Mouse (Mus musculus): ENCODE results near the gene Uck1. TPM values are rescaled to one million over a fixed set of nuclear protein-coding genes. Genes with fewer than 3 reads are reported as not detected.

Uck1 gene
- polyA plus RNA-seq, 1 experiment from 2014 or later: 68.9 TPM

DNA sequence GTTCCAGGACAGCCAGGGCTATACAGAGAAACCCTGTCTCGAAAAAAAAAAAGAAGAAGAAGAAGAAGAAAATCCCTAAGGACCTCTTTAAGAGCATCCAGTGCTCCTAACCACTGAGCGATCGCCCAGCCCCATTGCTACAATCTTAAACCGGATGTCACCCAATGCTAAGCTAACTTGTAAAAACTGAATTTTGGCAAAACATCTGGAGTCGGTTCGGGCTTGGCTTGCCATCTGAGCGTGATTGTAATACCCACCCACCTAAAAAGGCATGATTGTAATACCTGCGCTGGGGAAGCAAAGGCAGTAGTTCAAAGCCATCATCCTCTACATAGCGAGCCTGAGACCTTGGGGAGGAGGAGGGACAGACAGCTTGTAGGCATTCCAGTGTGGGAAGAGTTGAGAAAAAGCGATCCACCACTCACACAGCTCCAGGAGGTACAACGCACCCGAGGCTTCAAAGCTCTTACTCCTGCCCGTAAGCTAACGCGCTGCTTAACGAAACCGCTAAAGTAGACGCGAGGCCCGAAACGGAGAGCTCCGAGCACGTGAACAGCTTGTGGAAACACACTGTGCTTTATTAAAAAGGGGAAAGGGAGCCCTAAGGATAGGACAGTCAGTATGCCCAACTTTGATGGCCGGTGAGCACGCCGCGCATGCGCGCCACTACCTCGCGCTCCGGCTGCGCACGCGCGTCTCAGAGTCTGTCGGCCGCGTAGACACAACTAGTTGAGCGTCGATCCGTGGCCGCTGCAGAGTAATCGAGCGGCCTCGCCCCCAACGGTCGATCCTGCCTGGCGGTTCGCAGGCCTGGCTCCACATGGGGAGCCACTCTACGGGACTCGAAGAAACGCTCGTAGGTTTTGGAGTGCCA lies 23.8 kb downstream of the Uck1 start, which contains the start of gene Pomt1:
Gene Pomt1, plus strand, starts transcription at position 705 of the 874 bp plus-strand sequence.
- H3K4me3 ChIP-seq (ENCODE audit: low read depth, low read length): peak within 1 kb of the TSS; percentile 60
- H3K4me2 ChIP-seq (ENCODE audit: low read depth): peak within 1 kb of the TSS; percentile 88
- peaks cover 8% of the 10 kb centered on the region for H3K4me1 ChIP-seq (ENCODE audit: control insufficient read depth, insufficient read depth, low read length)
- peak within 1 kb of the TSS; percentile 72 for H3K9ac ChIP-seq (ENCODE audit: low read length)
- no peaks in the 10 kb centered on the region for H3K27me3 ChIP-seq (ENCODE audit: control insufficient read depth, insufficient read depth, low read length)
- WGBS: under 1% methylated on average over 54 of the region's 54 CpGs
- peak within 1 kb of the TSS; percentile 71 for H3K27ac ChIP-seq (ENCODE audit: low read depth, low read length)
- H3K9me3 ChIP-seq (ENCODE audit: control insufficient read depth, low read length): no peaks in the 10 kb centered on the region
- H3K36me3 ChIP-seq (ENCODE audit: control insufficient read depth, insufficient read depth, low read length): peaks cover 10% of the 10 kb centered on the region
- DNase-seq (ENCODE audit: low spot score) (peak; percentile 98), ATAC-seq (ENCODE audit: insufficient read depth, low FRiP score, low TSS enrichment) (peak; percentile 84)

GRCm38 (mm10) chr2:32235433-32235832 lies 24.5 kb downstream of the Uck1 start:
- Histone ChIP-seq H3K9ac (ENCODE audit: low read length) (no peak overlapping the region), H3K9me3 (ENCODE audit: control insufficient read depth, low read length) (no peaks in the 10 kb centered on the region), H3K4me1 (ENCODE audit: control insufficient read depth, insufficient read depth, low read length) (peaks cover 8% of the 10 kb centered on the region), H3K4me2 (ENCODE audit: low read depth) (peak overlapping the region; percentile 88), H3K36me3 (ENCODE audit: control insufficient read depth, insufficient read depth, low read length) (peaks cover 15% of the 10 kb centered on the region), H3K27ac (ENCODE audit: low read depth, low read length) (0 out of 2 replicates have a peak overlapping the region, but pooled peaks have one; percentile 71), H3K27me3 (ENCODE audit: control insufficient read depth, insufficient read depth, low read length) (no peaks in the 10 kb centered on the region), H3K4me3 (ENCODE audit: low read depth, low read length) (peak overlapping the region; percentile 60)
- ATAC-seq (ENCODE audit: insufficient read depth, low FRiP score, low TSS enrichment) (no peak), DNase-seq (ENCODE audit: low spot score) (no peak)
- 36% methylated on average over 7 of the region's 7 CpGs for WGBS

DNA sequence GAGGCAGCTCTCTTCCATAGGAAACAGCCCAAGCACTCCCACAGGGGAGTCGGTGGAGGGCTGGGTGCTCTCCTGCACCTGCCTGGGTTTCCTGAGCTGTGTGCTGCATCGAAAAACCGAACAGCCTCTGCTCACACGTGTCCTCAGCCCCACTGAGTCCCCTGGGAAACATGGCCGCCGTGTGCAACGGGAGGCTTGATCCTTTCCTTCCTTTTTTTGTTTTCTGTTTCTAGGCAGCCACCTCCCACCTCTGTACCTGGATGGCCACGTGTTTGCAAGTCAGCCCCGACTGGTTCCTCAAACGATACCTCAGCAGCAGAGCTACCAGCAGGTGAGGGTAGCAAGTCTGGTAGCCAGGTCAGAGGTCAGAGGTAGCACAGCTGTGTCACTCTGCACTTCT lies 37.9 kb downstream of the Uck1 start:
- H3K4me1 ChIP-seq (ENCODE audit: control insufficient read depth, insufficient read depth, low read length): no peaks in the 10 kb centered on the region
- DNase-seq (ENCODE audit: low spot score) (no peak), ATAC-seq (ENCODE audit: insufficient read depth, low FRiP score, low TSS enrichment) (no peak)
- H3K27me3 ChIP-seq (ENCODE audit: control insufficient read depth, insufficient read depth, low read length): no peaks in the 10 kb centered on the region
- no peak overlapping the region for H3K4me2 ChIP-seq (ENCODE audit: low read depth)
- no peaks in the 10 kb centered on the region for H3K9me3 ChIP-seq (ENCODE audit: control insufficient read depth, low read length)
- no peak overlapping the region for H3K27ac ChIP-seq (ENCODE audit: low read depth, low read length)
- H3K4me3 ChIP-seq (ENCODE audit: low read depth, low read length): no peak overlapping the region
- no peak overlapping the region for H3K9ac ChIP-seq (ENCODE audit: low read length)
- H3K36me3 ChIP-seq (ENCODE audit: control insufficient read depth, insufficient read depth, low read length): peaks cover 62% of the 10 kb centered on the region
- WGBS: 93% methylated on average over 10 of the region's 10 CpGs

DNA sequence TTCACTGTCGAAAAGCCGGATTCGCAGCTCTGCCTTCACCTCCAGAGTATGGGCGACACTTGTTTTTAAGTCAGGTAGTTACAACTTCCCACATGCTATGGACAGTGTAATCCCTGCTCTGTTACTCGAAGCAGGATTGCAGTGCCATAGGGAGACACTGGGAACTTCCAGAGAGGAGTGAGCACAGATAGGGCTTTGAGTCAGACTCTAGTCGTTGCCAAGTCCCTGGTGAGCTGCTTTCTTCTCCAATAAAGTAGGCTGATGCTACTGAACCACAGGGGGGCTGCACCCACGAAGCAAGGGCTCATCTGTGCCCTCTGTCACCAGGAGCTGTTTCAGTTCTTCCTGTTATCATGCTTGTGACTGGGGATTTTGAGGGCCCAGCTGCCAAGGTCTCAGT lies 38.4 kb downstream of the Uck1 start:
- Histone ChIP-seq H3K36me3 (ENCODE audit: control insufficient read depth, insufficient read depth, low read length) (peaks cover 63% of the 10 kb centered on the region), H3K4me1 (ENCODE audit: control insufficient read depth, insufficient read depth, low read length) (no peaks in the 10 kb centered on the region), H3K27ac (ENCODE audit: low read depth, low read length) (no peak overlapping the region), H3K9me3 (ENCODE audit: control insufficient read depth, low read length) (no peaks in the 10 kb centered on the region), H3K4me2 (ENCODE audit: low read depth) (no peak overlapping the region), H3K9ac (ENCODE audit: low read length) (no peak overlapping the region), H3K27me3 (ENCODE audit: control insufficient read depth, insufficient read depth, low read length) (no peaks in the 10 kb centered on the region), H3K4me3 (ENCODE audit: low read depth, low read length) (no peak overlapping the region)
- no peak for DNase-seq (ENCODE audit: low spot score)
- no peak for ATAC-seq (ENCODE audit: insufficient read depth, low FRiP score, low TSS enrichment)
- WGBS: 89% methylated on average over 7 of the region's 7 CpGs

DNA sequence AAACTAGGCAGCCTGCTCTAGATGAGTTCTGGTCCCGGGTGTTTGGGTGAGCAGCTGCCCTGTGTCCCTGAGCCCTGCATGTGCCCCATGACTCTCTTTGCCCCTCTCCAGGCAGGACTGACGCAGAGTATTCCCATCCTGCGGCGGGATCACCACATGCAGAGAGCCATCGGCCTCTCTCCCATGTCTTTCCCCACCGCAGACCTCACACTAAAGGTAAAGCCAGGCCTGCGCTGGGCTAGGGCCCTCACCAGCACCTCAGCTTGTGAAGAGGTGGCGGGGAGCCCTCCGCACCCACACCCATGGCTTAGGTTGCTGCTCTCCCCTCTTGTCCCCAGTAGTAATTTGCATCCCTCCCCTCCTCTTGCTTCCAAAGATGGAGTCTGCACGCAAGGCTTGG lies 39.0 kb downstream of the Uck1 start:
- WGBS: 98% methylated on average over 10 of the region's 10 CpGs
- no peak overlapping the region for H3K4me3 ChIP-seq (ENCODE audit: low read depth, low read length)
- H3K27ac ChIP-seq (ENCODE audit: low read depth, low read length): no peak overlapping the region
- no peak overlapping the region for H3K4me2 ChIP-seq (ENCODE audit: low read depth)
- H3K36me3 ChIP-seq (ENCODE audit: control insufficient read depth, insufficient read depth, low read length): peaks cover 63% of the 10 kb centered on the region
- no peaks in the 10 kb centered on the region for H3K27me3 ChIP-seq (ENCODE audit: control insufficient read depth, insufficient read depth, low read length)
- ATAC-seq (ENCODE audit: insufficient read depth, low FRiP score, low TSS enrichment) (no peak), DNase-seq (ENCODE audit: low spot score) (no peak)
- no peak overlapping the region for H3K9ac ChIP-seq (ENCODE audit: low read length)
- H3K4me1 ChIP-seq (ENCODE audit: control insufficient read depth, insufficient read depth, low read length): no peaks in the 10 kb centered on the region
- H3K9me3 ChIP-seq (ENCODE audit: control insufficient read depth, low read length): no peaks in the 10 kb centered on the region

- DNase-seq (ENCODE audit: low spot score): no peak
- no peak overlapping the region for H3K27ac ChIP-seq (ENCODE audit: low read depth, low read length)
- H3K9me3 ChIP-seq (ENCODE audit: control insufficient read depth, low read length): no peaks in the 10 kb centered on the region
- no peaks in the 10 kb centered on the region for H3K4me1 ChIP-seq (ENCODE audit: control insufficient read depth, insufficient read depth, low read length)
- ATAC-seq (ENCODE audit: insufficient read depth, low FRiP score, low TSS enrichment): no peak
- H3K36me3 ChIP-seq (ENCODE audit: control insufficient read depth, insufficient read depth, low read length): peaks cover 66% of the 10 kb centered on the region
- no peak overlapping the region for H3K9ac ChIP-seq (ENCODE audit: low read length)
- H3K4me3 ChIP-seq (ENCODE audit: low read depth, low read length): no peak overlapping the region
- no peak overlapping the region for H3K4me2 ChIP-seq (ENCODE audit: low read depth)
- no peaks in the 10 kb centered on the region for H3K27me3 ChIP-seq (ENCODE audit: control insufficient read depth, insufficient read depth, low read length)
- WGBS: 95% methylated on average over 6 of the region's 6 CpGs
These were observed 39.9 kb downstream of the Uck1 start for GRCm38 (mm10) chr2:32220021-32220420.

GRCm38 (mm10) chr2:32219501-32219900 lies 40.5 kb downstream of the Uck1 start:
- no peak overlapping the region for H3K27ac ChIP-seq (ENCODE audit: low read depth, low read length)
- no peak overlapping the region for H3K9ac ChIP-seq (ENCODE audit: low read length)
- WGBS: 96% methylated on average over 14 of the region's 14 CpGs
- H3K4me1 ChIP-seq (ENCODE audit: control insufficient read depth, insufficient read depth, low read length): no peaks in the 10 kb centered on the region
- peaks cover 68% of the 10 kb centered on the region for H3K36me3 ChIP-seq (ENCODE audit: control insufficient read depth, insufficient read depth, low read length)
- no peak overlapping the region for H3K4me2 ChIP-seq (ENCODE audit: low read depth)
- no peaks in the 10 kb centered on the region for H3K9me3 ChIP-seq (ENCODE audit: control insufficient read depth, low read length)
- no peak for ATAC-seq (ENCODE audit: insufficient read depth, low FRiP score, low TSS enrichment)
- DNase-seq (ENCODE audit: low spot score): no peak
- no peaks in the 10 kb centered on the region for H3K27me3 ChIP-seq (ENCODE audit: control insufficient read depth, insufficient read depth, low read length)
- no peak overlapping the region for H3K4me3 ChIP-seq (ENCODE audit: low read depth, low read length)

DNA sequence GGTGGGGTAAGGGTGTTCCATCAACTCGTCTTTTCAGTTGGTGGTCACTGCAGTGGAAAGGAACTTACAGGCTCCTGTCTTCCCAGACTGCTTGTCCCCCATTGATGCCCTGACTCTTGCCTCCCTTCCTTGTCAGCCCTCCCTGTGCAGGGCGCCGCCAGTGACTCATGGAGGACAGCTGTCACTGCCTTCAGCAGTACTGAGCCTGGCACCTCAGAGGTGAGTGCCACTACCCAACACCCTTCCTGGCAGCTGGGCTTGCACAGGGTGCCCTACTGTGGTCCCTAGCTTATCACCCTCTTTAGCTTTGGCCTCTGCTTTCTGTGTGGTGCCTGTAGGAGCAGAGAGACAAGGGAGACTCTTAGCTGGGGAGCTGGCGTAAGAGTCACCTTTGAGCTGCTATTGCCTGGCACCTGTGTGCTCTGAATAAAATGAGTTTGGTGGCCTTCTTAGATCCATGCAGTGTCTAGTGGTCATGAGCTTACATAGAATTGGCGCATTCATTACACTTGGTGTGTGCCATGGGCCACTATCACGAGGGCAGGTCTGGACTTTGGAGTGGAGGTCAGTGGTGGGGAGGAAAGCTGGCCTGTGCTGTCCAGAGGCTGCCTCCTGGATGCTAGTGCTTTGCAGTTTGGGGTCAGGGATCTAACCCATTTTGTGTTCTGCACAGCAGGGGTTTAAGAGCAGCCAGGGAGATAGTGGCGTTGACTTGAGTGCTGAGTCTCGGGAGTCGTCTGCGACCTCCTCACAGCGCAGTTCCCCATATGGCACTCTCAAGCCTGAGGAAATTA lies 41.2 kb downstream of the Uck1 start:
- no peak overlapping the region for H3K4me2 ChIP-seq (ENCODE audit: low read depth)
- no peak for ATAC-seq (ENCODE audit: insufficient read depth, low FRiP score, low TSS enrichment)
- H3K27ac ChIP-seq (ENCODE audit: low read depth, low read length): no peak overlapping the region
- no peak overlapping the region for H3K9ac ChIP-seq (ENCODE audit: low read length)
- 87% methylated on average over 11 of the region's 11 CpGs for WGBS
- no peak for DNase-seq (ENCODE audit: low spot score)
- no peaks in the 10 kb centered on the region for H3K4me1 ChIP-seq (ENCODE audit: control insufficient read depth, insufficient read depth, low read length)
- H3K27me3 ChIP-seq (ENCODE audit: control insufficient read depth, insufficient read depth, low read length): no peaks in the 10 kb centered on the region
- no peak overlapping the region for H3K4me3 ChIP-seq (ENCODE audit: low read depth, low read length)
- H3K9me3 ChIP-seq (ENCODE audit: control insufficient read depth, low read length): no peaks in the 10 kb centered on the region
- H3K36me3 ChIP-seq (ENCODE audit: control insufficient read depth, insufficient read depth, low read length): peaks cover 68% of the 10 kb centered on the region
